Mouse (Mus musculus): ENCODE measurements around the gene Gm10392. TPM values are rescaled to one million over a fixed set of nuclear protein-coding genes. Genes with fewer than 3 reads are reported as not detected.

Gm10392 gene
- polyA plus RNA-seq, 1 experiment from 2014 or later = not detected

DNA sequence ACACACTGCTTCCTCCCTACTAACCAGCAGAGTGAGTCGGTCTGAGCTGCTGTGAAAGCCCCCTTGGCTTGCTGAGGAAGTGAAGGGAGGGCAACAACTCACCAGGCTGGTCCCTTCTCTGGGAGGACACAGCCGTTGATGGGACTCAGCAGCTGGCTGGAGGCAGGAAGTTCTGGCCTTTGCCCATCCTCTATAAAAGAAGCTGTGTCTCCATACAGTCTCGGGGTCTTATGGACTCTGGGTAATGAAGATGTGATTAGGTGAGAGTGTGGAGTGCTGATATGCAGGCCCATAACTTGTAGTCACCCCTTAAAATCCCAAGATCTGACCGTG lies 24.7 kb downstream of the Gm10392 start:
- peak overlapping the region; percentile 95 for H3K4me2 ChIP-seq (ENCODE audit: low read depth, low read length)
- no peak for ATAC-seq (ENCODE audit: low read depth)
- H3K4me3 ChIP-seq (ENCODE audit: low read length) = peak overlapping the region; percentile 88
- no peaks in the 10 kb centered on the region for H3K9me3 ChIP-seq (ENCODE audit: control insufficient read depth, low read length)
- H3K36me3 ChIP-seq (ENCODE audit: control insufficient read depth, insufficient read depth, low read length) = no peaks in the 10 kb centered on the region
- H3K27ac ChIP-seq (ENCODE audit: low read length) = peak overlapping the region; percentile 62
- no peaks in the 10 kb centered on the region for H3K27me3 ChIP-seq (ENCODE audit: control insufficient read depth, insufficient read depth, low read depth, low read length)
- peaks cover 58% of the 10 kb centered on the region for H3K4me1 ChIP-seq (replicated peaks; ENCODE audit: control insufficient read depth, insufficient read depth, low read length)
- peak overlapping the region; percentile 85 for H3K9ac ChIP-seq (ENCODE audit: low read length)
- WGBS = 18% methylated on average over 4 of the region's 4 CpGs

DNA sequence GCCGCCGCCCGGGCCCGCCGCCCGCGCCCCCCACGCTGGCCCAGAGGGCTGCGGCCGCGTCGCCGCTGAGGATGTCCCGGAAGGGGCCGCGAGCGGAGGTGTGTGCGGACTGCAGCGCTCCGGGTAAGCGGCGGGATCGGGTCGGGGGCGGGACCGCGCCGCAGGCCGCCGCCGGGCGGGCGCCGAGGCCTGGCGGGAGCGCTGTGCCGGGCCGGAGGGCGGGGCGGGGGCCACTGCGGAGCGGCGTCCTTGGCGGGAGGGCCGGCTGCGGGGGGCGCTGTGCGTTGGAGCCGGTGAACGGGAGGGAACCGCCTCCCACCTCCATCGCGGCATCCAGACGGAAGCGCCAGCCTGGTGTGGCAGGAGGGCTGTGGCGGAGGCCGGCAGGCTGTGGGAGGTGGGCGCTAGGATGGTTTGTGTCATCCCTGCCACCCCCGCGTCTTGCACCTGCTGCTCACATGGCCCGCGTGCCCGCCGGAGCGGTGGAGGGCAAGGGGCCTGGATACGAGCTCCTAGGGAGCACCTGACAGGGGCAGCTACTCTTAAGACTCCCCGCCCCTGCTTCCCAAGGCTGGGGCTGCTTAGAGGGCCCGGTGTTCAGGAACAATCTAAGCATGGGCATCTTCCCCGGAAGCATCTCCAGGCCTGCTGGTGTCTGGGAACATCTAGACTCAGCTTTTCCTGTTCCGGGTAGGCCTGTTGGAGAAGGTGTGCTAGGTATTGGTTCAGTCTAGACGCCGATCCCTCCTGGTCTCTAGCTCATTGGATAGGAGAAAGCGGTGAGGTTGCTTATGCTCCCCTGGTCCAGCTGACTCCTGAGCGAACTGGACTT lies 25.3 kb downstream of the Gm10392 start, which contains the start of gene Git1:
Gene Git1 (plus strand): TSS at position 51 of the 832 bp plus-strand sequence.
- H3K27me3 ChIP-seq (ENCODE audit: control insufficient read depth, insufficient read depth, low read depth, low read length) = no peaks in the 10 kb centered on the region
- peak within 1 kb of the TSS; percentile 88 for H3K4me3 ChIP-seq (ENCODE audit: low read length)
- ATAC-seq (ENCODE audit: low read depth) = peak; percentile 1; the same call in 1 of the 2 replicates
- peak within 1 kb of the TSS; percentile 85 for H3K9ac ChIP-seq (ENCODE audit: low read length)
- H3K9me3 ChIP-seq (ENCODE audit: control insufficient read depth, low read length) = no peaks in the 10 kb centered on the region
- H3K4me2 ChIP-seq (ENCODE audit: low read depth, low read length) = peak within 1 kb of the TSS; percentile 95
- H3K4me1 ChIP-seq (replicated peaks; ENCODE audit: control insufficient read depth, insufficient read depth, low read length) = peaks cover 62% of the 10 kb centered on the region
- no peaks in the 10 kb centered on the region for H3K36me3 ChIP-seq (ENCODE audit: control insufficient read depth, insufficient read depth, low read length)
- WGBS = under 1% methylated on average over 55 of the region's 74 CpGs
- H3K27ac ChIP-seq (ENCODE audit: low read length) = peak within 1 kb of the TSS; percentile 87

DNA sequence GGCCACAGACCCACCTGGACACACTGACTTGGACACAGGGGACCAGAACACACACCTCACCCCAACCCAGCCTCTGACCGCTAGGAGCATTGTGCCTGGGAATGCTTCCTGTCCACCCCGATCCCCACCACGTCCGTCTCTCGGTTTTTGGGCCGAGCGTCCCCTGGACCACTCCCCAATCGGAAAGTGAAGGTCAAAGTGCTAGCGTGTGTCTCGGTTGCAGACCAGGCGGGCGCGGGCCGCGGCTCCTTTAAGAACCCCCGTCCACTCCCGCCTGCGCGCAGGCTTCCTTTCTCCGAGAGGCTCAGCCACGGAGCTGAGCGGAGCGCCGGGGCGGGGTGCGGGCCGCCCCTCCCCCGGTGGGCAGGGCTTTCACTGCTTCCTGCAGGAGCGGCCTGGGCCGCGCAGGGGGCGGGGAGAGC lies 26.1 kb downstream of the Gm10392 start:
- peak overlapping the region; percentile 85 for H3K9ac ChIP-seq (ENCODE audit: low read length)
- peaks cover 62% of the 10 kb centered on the region for H3K4me1 ChIP-seq (replicated peaks; ENCODE audit: control insufficient read depth, insufficient read depth, low read length)
- peak overlapping the region; percentile 88 for H3K4me3 ChIP-seq (ENCODE audit: low read length)
- H3K36me3 ChIP-seq (ENCODE audit: control insufficient read depth, insufficient read depth, low read length) = no peaks in the 10 kb centered on the region
- peak overlapping the region; percentile 87 for H3K27ac ChIP-seq (ENCODE audit: low read length)
- H3K9me3 ChIP-seq (ENCODE audit: control insufficient read depth, low read length) = no peaks in the 10 kb centered on the region
- ATAC-seq (ENCODE audit: low read depth) = peak; percentile 74
- under 1% methylated on average over 21 of the region's 32 CpGs for WGBS
- H3K27me3 ChIP-seq (ENCODE audit: control insufficient read depth, insufficient read depth, low read depth, low read length) = no peaks in the 10 kb centered on the region
- peak overlapping the region; percentile 88 for H3K4me2 ChIP-seq (ENCODE audit: low read depth, low read length)

DNA sequence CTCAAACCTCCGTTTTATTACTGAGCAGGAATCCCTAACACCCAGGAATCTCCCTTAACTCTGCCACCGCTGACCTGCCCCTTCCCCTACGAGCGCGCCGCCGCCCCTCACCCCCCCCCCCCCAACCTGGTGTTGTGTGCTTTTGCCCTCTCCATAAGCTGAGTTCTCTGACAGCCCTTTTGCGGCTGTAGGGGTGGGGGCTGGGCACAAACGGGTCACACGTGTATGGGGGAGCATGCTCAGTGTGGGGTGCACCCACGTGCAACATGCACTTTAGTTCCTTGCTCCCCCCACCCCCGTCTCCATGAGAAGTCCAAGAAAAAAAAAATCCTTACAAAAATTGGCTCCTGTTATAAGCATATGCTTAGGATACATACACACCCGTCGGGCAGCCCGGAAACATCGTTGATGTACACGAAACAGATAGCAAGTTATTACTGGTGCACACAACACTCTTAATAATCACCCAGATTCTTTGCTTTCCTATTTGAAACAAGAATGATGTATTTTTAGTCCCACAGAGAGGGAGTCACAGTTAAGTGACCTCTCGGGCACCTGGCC lies 26.6 kb downstream of the Gm10392 start:
- Histone ChIP-seq H3K4me1 (replicated peaks; ENCODE audit: control insufficient read depth, insufficient read depth, low read length) (peaks cover 61% of the 10 kb centered on the region), H3K27me3 (ENCODE audit: control insufficient read depth, insufficient read depth, low read depth, low read length) (no peaks in the 10 kb centered on the region), H3K36me3 (ENCODE audit: control insufficient read depth, insufficient read depth, low read length) (no peaks in the 10 kb centered on the region), H3K4me3 (ENCODE audit: low read length) (peak overlapping the region; percentile 88), H3K9ac (ENCODE audit: low read length) (peak overlapping the region; percentile 85), H3K4me2 (ENCODE audit: low read depth, low read length) (peak overlapping the region; percentile 88), H3K27ac (ENCODE audit: low read length) (peak overlapping the region; percentile 87), H3K9me3 (ENCODE audit: control insufficient read depth, low read length) (no peaks in the 10 kb centered on the region)
- under 1% methylated on average over 18 of the region's 18 CpGs for WGBS
- ATAC-seq (ENCODE audit: low read depth) = no peak

DNA sequence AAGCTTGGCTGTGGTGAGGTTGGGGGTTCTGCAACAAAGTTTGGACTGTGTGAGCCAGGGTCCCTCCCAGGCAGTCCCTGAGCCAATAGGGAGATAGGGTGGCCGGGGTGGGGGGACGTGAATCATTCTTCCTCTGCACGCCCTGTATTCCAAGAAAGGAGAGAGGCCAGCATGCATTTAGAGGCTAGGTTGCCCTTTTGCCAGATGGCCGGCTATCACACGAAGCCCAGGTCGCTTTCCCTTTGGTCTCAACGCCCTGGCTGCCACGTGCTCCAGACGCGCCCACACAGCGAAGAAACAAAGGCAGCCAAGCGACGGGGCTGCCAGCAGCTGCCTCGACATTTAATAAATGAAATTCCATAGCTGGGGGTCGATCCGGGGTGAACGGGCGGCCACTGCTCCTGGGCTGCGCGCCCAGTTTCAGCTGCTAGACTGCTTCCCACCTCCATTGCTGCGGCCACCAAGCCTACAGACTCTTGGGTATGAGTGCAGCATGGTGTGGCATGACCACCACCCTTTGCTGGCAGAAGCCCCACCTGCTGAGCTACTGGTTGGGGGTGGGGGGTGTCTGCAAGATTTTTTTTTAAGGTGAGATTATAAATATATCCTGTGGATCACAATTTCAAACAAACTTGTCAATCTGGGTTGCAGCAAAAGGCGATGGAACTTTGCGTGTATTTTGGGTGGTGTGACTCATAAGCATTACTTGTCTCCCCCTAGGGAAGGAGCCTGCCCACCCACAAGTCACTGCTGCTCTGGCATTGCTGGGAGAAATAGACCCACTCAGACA lies 27.3 kb downstream of the Gm10392 start:
- Histone ChIP-seq H3K4me3 (ENCODE audit: low read length) (peak overlapping the region; percentile 88), H3K27ac (ENCODE audit: low read length) (peak overlapping the region; percentile 87), H3K4me1 (replicated peaks; ENCODE audit: control insufficient read depth, insufficient read depth, low read length) (peaks cover 61% of the 10 kb centered on the region), H3K9ac (ENCODE audit: low read length) (peak overlapping the region; percentile 85), H3K27me3 (ENCODE audit: control insufficient read depth, insufficient read depth, low read depth, low read length) (no peaks in the 10 kb centered on the region), H3K36me3 (ENCODE audit: control insufficient read depth, insufficient read depth, low read length) (no peaks in the 10 kb centered on the region), H3K9me3 (ENCODE audit: control insufficient read depth, low read length) (no peaks in the 10 kb centered on the region), H3K4me2 (ENCODE audit: low read depth, low read length) (peak overlapping the region; percentile 88)
- under 1% methylated on average over 23 of the region's 23 CpGs for WGBS
- peak; percentile 77 for ATAC-seq (ENCODE audit: low read depth)

DNA sequence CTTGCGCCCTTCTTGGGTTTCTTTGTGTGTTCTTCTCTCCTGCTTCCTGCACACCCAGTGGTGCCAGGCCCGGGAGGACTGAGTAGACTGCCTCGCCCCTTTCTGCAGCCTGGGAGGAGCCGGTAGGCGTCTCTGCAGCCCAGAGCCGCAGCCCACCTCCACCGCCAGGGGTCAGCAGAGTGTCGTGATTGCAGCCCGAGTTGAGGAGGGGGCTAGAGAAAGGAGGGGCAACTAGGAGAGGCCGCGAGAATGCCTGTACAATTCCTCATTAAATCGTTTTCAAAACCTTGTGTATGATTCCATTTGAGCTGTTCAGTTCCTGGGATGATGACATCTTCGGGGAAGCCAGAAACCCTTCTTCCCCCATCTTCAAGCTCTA lies 27.9 kb downstream of the Gm10392 start:
- 2% methylated on average over 13 of the region's 13 CpGs for WGBS
- Histone ChIP-seq H3K36me3 (ENCODE audit: control insufficient read depth, insufficient read depth, low read length) (no peaks in the 10 kb centered on the region), H3K9ac (ENCODE audit: low read length) (peak overlapping the region; percentile 29), H3K27me3 (ENCODE audit: control insufficient read depth, insufficient read depth, low read depth, low read length) (no peaks in the 10 kb centered on the region), H3K9me3 (ENCODE audit: control insufficient read depth, low read length) (no peaks in the 10 kb centered on the region), H3K4me1 (replicated peaks; ENCODE audit: control insufficient read depth, insufficient read depth, low read length) (peaks cover 59% of the 10 kb centered on the region), H3K4me3 (ENCODE audit: low read length) (peak overlapping the region; percentile 88), H3K4me2 (ENCODE audit: low read depth, low read length) (peak overlapping the region; percentile 88), H3K27ac (ENCODE audit: low read length) (peak overlapping the region; percentile 87)
- ATAC-seq (ENCODE audit: low read depth) = peak; percentile 73

DNA sequence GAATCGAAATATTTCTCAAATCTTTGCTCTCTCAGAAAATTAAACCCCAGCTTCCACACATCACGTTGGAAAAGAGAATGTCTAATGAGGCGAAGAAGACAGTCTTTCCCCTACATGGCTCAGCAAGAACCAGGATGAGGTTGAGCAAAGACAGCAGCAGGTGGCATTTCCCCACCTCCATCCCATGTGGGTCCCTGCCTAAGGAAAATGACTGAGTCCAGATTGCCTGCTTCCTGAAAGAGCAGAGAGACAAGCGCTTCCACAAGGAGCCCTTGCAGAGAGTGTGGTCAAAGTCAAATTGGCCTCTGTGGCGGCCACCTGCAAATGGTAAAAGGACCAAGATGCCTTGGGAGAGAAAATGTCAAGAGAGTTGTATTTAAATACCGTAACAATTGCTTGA lies 28.5 kb downstream of the Gm10392 start:
- Histone ChIP-seq H3K27ac (ENCODE audit: low read length) (no peak overlapping the region; the same call in 1 of the 2 replicates), H3K4me2 (ENCODE audit: low read depth, low read length) (peak overlapping the region; percentile 95; the same call in 1 of the 2 replicates), H3K27me3 (ENCODE audit: control insufficient read depth, insufficient read depth, low read depth, low read length) (no peaks in the 10 kb centered on the region), H3K36me3 (ENCODE audit: control insufficient read depth, insufficient read depth, low read length) (no peaks in the 10 kb centered on the region), H3K9ac (ENCODE audit: low read length) (no peak overlapping the region), H3K4me1 (replicated peaks; ENCODE audit: control insufficient read depth, insufficient read depth, low read length) (peaks cover 63% of the 10 kb centered on the region), H3K4me3 (ENCODE audit: low read length) (no peak overlapping the region), H3K9me3 (ENCODE audit: control insufficient read depth, low read length) (no peaks in the 10 kb centered on the region)
- WGBS = 71% methylated on average over 6 of the region's 6 CpGs
- ATAC-seq (ENCODE audit: low read depth) = no peak

DNA sequence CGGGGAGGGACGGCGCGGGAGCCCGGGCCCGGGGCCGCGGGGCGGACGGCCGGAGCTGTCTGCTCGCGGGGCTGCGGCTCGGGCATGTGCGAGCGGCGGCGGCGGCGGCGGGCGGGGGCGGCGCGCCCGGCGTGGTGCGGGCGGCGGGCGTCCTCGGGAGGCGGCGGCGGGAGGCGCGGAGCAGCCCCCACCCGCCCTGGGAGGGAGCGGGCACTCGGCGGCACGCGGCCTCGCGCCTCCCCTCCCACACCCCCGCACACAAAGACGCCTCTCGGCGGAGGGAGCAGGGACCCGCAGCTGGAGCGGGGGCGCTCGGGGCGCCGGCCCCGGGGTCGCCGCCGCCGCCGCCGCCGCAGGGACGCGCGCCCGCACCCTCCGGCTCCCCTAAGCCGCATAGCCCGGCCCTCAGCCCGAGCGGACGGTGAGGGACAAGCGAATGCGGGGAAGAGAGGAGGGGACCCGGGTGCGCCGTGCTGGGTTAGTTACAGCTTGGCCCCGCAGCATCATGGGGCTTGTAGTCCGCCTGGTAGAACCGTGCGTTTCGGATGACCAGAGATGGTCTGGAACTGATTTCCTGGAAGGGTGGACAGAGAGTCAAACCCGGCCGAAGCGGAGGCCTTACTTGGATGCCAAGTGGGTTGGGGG lies 29.3 kb downstream of the Gm10392 start, which contains the start of gene Ankrd13b:
Gene Ankrd13b (minus strand): TSS at position 88 of the 645 bp plus-strand sequence.
- peak within 1 kb of the TSS; percentile 47; the same call in 1 of the 2 replicates for H3K27ac ChIP-seq (ENCODE audit: low read length)
- H3K4me1 ChIP-seq (replicated peaks; ENCODE audit: control insufficient read depth, insufficient read depth, low read length) = peaks cover 58% of the 10 kb centered on the region
- no peaks in the 10 kb centered on the region for H3K36me3 ChIP-seq (ENCODE audit: control insufficient read depth, insufficient read depth, low read length)
- ATAC-seq (ENCODE audit: low read depth) = peak; percentile 42
- peak within 1 kb of the TSS; percentile 72 for H3K4me3 ChIP-seq (ENCODE audit: low read length)
- peak within 1 kb of the TSS; percentile 80 for H3K9ac ChIP-seq (ENCODE audit: low read length)
- no peaks in the 10 kb centered on the region for H3K9me3 ChIP-seq (ENCODE audit: control insufficient read depth, low read length)
- no peaks in the 10 kb centered on the region for H3K27me3 ChIP-seq (ENCODE audit: control insufficient read depth, insufficient read depth, low read depth, low read length)
- H3K4me2 ChIP-seq (ENCODE audit: low read depth, low read length) = peak within 1 kb of the TSS; percentile 95
- WGBS = under 1% methylated on average over 38 of the region's 87 CpGs
